Mouse (Mus musculus) heart, embryonic 13.5 days (tissue): ENCODE results near the gene CT030661.1. TPM values are rescaled to one million over a fixed set of nuclear protein-coding genes. Genes with fewer than 3 reads are reported as not detected.
"Not testable (repeated sequence)": the region's sequence is repeated elsewhere in the genome, so short reads cannot be mapped to it uniquely, and the experiment has no call there.

ENCODE experiments used
- ATAC-seq: fragments of 200-750 bp; cut with Nextera tagmentation; 2 replicates; pipeline ENCODE4 v1.8.0; 2017; ENCODE audit warnings: moderate TSS enrichment; ENCODE audit not compliant: insufficient number of reproducible peaks, low FRiP score, low TSS enrichment; ENCODE audit errors: extremely low read depth
- H3K27ac ChIP-seq: fragments of 300-500 bp; sonication (generic); replicated peaks from 2 replicates; pipeline ENCODE4 v1.5.1; 2015; ENCODE audit warnings: moderate library complexity, mild to moderate bottlenecking, inconsistent platforms
- H3K27me3 ChIP-seq: fragments of 300-500 bp; sonication (generic); replicated peaks from 2 replicates; pipeline ENCODE4 v1.6.1; 2015; ENCODE audit warnings: mild to moderate bottlenecking, inconsistent platforms
- H3K36me3 ChIP-seq: fragments of 300-500 bp; sonication (generic); 2 replicates; pipeline ENCODE4 v1.6.1; 2015; ENCODE audit warnings: mild to moderate bottlenecking, inconsistent platforms
- H3K4me1 ChIP-seq: fragments of 300-500 bp; sonication (generic); 2 replicates; pipeline ENCODE4 v1.6.1; 2015; ENCODE audit warnings: inconsistent platforms
- H3K4me2 ChIP-seq: fragments of 300-500 bp; sonication (generic); 2 replicates; pipeline ENCODE4 v1.6.1; 2015; ENCODE audit warnings: inconsistent platforms, mild to moderate bottlenecking, moderate library complexity
- H3K4me3 ChIP-seq: fragments of 300-500 bp; sonication (generic); 2 replicates; pipeline ENCODE4 v1.5.1; 2015; ENCODE audit warnings: moderate library complexity, mild to moderate bottlenecking, inconsistent platforms
- H3K9ac ChIP-seq: fragments of 300-500 bp; sonication (generic); 2 replicates; pipeline ENCODE4 v1.6.1; 2015; ENCODE audit warnings: inconsistent platforms, mild to moderate bottlenecking, moderate library complexity
- H3K9me3 ChIP-seq: fragments of 300-500 bp; sonication (generic); 2 replicates; pipeline ENCODE4 v1.6.1; 2016; ENCODE audit warnings: inconsistent platforms
- WGBS: fragments of 180-500 bp; shearing (Covaris S2); methylation state at CpG from one replicate; pipeline ENCODE4 v1.1.7; 2015; ENCODE audit warnings: mixed read lengths; 5-methylcytosine and 5-hydroxymethylcytosine counted together
- polyA plus RNA-seq: library from polyadenylated mRNA; unstranded; fragments of >200 nt; fragmentation: Nextera tagmentation; extraction: Ambion mirVana; gene quantifications from 2 replicates; pipeline ENCODE4 v1.2.1, GENCODE M21; 2015

CT030661.1 gene
- polyA plus RNA-seq = 6.8 and 7.4 TPM in 2 replicates

- under 1% methylated on average over 20 of the region's 20 CpGs for WGBS
- ATAC-seq = peak; percentile 95
Observed at GRCm38 (mm10) chr17:22314730-22315226, at the start of gene CT030661.1. Gene CT030661.1 (minus strand): TSS chr17:22314837.

GRCm38 (mm10) chr17:22363895-22364294, 49.3 kb upstream of the CT030661.1 start:
- Histone ChIP-seq H3K9ac (no peak overlapping the region), H3K27ac (no peak overlapping the region), H3K4me3 (no peak overlapping the region), H3K27me3 (no peaks in the 10 kb centered on the region), H3K36me3 (peaks cover 21% of the 10 kb centered on the region), H3K9me3 (peaks cover 6% of the 10 kb centered on the region; the same call in 1 of the 2 replicates), H3K4me1 (peaks cover 17% of the 10 kb centered on the region), H3K4me2 (no peak overlapping the region)
- no peak for ATAC-seq
- 94% methylated on average over 3 of the region's 3 CpGs for WGBS

More at GRCm38 (mm10) chr17:22314730-22315226, at the start of gene CT030661.1:
- peak within 1 kb of the TSS; percentile 84 for H3K27ac ChIP-seq
- H3K9me3 ChIP-seq, H3K27me3 ChIP-seq, H3K4me1 ChIP-seq, H3K36me3 ChIP-seq: not testable (repeated sequence)
- H3K4me3 ChIP-seq = peak within 1 kb of the TSS; percentile 74
- H3K9ac ChIP-seq = peak within 1 kb of the TSS; percentile 86
- peak within 1 kb of the TSS; percentile 68 for H3K4me2 ChIP-seq

- ATAC-seq = peak; percentile 98
- Histone ChIP-seq H3K4me1 (peaks cover 17% of the 10 kb centered on the region), H3K4me2 (peak within 1 kb of the TSS; percentile 73), H3K9ac (peak within 1 kb of the TSS; percentile 87), H3K27ac (peak within 1 kb of the TSS; percentile 90), H3K36me3 (peaks cover 31% of the 10 kb centered on the region), H3K4me3 (peak within 1 kb of the TSS; percentile 66)
- H3K27me3 ChIP-seq, H3K9me3 ChIP-seq: not testable (repeated sequence)
- WGBS = under 1% methylated on average over 29 of the region's 43 CpGs
Observed at GRCm38 (mm10) chr17:22361101-22361781, 46.6 kb upstream of the CT030661.1 start, which contains the start of the genes Zfp944 and Zfp758. Gene Zfp944 (minus strand): TSS chr17:22361400. Gene Zfp758 (plus strand): TSS chr17:22361453.

- WGBS = 24% methylated on average over 5 of the region's 5 CpGs
- Histone ChIP-seq H3K4me2 (peak overlapping the region; percentile 73), H3K27ac (peak overlapping the region; percentile 90; the same call in 1 of the 2 replicates), H3K4me1 (peaks cover 17% of the 10 kb centered on the region), H3K36me3 (peaks cover 36% of the 10 kb centered on the region), H3K9ac (peak overlapping the region; percentile 85), H3K27me3 (no peaks in the 10 kb centered on the region), H3K9me3 (peaks cover 6% of the 10 kb centered on the region; the same call in 1 of the 2 replicates), H3K4me3 (peak overlapping the region; percentile 66)
- no peak for ATAC-seq
Observed at GRCm38 (mm10) chr17:22360572-22360971, 45.9 kb upstream of the CT030661.1 start.

- Histone ChIP-seq H3K27ac (no peak overlapping the region), H3K4me3 (no peak overlapping the region), H3K36me3 (peaks cover 53% of the 10 kb centered on the region), H3K9ac (no peak overlapping the region), H3K4me2 (no peak overlapping the region), H3K9me3 (no peaks in the 10 kb centered on the region), H3K4me1 (no peaks in the 10 kb centered on the region), H3K27me3 (no peaks in the 10 kb centered on the region)
- no peak for ATAC-seq
Observed at GRCm38 (mm10) chr17:22352794-22353193, 38.2 kb upstream of the CT030661.1 start.

- not testable (repeated sequence) for ATAC-seq
Observed at GRCm38 (mm10) chr17:22315247-22315646, 610 bp upstream of the CT030661.1 start.

GRCm38 (mm10) chr17:22314219-22314618, 418 bp downstream of the CT030661.1 start:
- H3K36me3 ChIP-seq = peaks cover 10% of the 10 kb centered on the region; the same call in 1 of the 2 replicates
- not testable (repeated sequence) for H3K9me3 ChIP-seq, H3K27me3 ChIP-seq, H3K4me1 ChIP-seq, ATAC-seq
- peak overlapping the region; percentile 68 for H3K4me2 ChIP-seq
- peak overlapping the region; percentile 84 for H3K27ac ChIP-seq
- H3K4me3 ChIP-seq = peak overlapping the region; percentile 74
- WGBS = 0% methylated on average over 3 of the region's 3 CpGs
- peak overlapping the region; percentile 86 for H3K9ac ChIP-seq

More at GRCm38 (mm10) chr17:22315247-22315646, 610 bp upstream of the CT030661.1 start:
- H3K27ac ChIP-seq = peak overlapping the region; percentile 84; the same call in 1 of the 2 replicates
- peak overlapping the region; percentile 86 for H3K9ac ChIP-seq
- peak overlapping the region; percentile 68 for H3K4me2 ChIP-seq
- H3K27me3 ChIP-seq, H3K36me3 ChIP-seq, H3K4me1 ChIP-seq, H3K9me3 ChIP-seq: not testable (repeated sequence)
- 9% methylated on average over 2 of the region's 2 CpGs for WGBS
- H3K4me3 ChIP-seq = peak overlapping the region; percentile 74

Other genes with a start within 250 kb of the CT030661.1 start
- 2.4 and 2.7 TPM in 2 replicates for gene Zfp947, start 148.6 kb downstream of the CT030661.1 start, polyA plus RNA-seq
- gene Zfp994, start 89.2 kb downstream of the CT030661.1 start, polyA plus RNA-seq = 1.6 and 1.9 TPM in 2 replicates
- gene Zfp944, start 46.6 kb upstream of the CT030661.1 start, polyA plus RNA-seq = 8.4 and 8.7 TPM in 2 replicates
- 5.5 and 6.2 TPM in 2 replicates for gene Zfp758, start 46.6 kb upstream of the CT030661.1 start, polyA plus RNA-seq
- gene Zfp946, start 109.4 kb upstream of the CT030661.1 start, polyA plus RNA-seq = 7.8 and 8.3 TPM in 2 replicates